Mouse (Mus musculus) neural tube, postnatal 0 days (tissue): ENCODE measurements around the gene Tbc1d10c. TPM values are rescaled to one million over a fixed set of nuclear protein-coding genes. Genes with fewer than 3 reads are reported as not detected.

Experiments
- microRNA-seq: library from miRNA; unstranded; fragments of <30 nt; microRNA quantifications from one replicate; pipeline ENCODE4, GENCODE M21; 2016
- polyA plus RNA-seq: library from polyadenylated mRNA; unstranded; fragments of >200 nt; fragmentation: Nextera tagmentation; extraction: Ambion mirVana; gene quantifications from 2 replicates; pipeline ENCODE4 v1.2.1, GENCODE M21; 2015

Tbc1d10c gene
- polyA plus RNA-seq: 1.2 and 1.6 TPM in 2 replicates

DNA sequence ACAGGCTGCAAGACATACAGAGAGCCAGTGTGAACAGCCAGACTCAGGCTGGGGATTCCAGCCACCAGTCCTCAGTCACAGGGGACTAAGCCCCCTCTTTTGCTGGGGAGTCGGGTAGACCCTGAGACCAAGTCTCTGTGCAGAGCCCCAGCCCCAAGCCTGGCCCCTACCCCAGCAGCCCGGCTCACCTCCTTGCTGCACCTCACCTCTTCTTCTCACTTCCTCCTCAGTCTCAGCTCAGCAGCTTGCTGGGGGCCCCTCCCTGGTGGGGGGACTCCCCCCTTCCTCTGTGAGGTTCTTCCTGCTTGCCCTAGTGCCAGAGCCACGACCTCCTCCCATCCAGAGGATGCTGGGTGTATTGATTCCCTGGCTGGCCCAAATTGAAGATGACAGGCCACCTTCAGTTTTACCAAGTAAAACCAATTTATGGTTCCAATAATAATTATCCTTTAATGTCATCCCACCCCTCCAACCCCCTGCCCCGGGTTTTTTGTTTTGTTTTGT, at the start of gene Tbc1d10c:
TSS of gene Tbc1d10c (minus strand) at position 454 of the 504 bp plus-strand sequence.

DNA sequence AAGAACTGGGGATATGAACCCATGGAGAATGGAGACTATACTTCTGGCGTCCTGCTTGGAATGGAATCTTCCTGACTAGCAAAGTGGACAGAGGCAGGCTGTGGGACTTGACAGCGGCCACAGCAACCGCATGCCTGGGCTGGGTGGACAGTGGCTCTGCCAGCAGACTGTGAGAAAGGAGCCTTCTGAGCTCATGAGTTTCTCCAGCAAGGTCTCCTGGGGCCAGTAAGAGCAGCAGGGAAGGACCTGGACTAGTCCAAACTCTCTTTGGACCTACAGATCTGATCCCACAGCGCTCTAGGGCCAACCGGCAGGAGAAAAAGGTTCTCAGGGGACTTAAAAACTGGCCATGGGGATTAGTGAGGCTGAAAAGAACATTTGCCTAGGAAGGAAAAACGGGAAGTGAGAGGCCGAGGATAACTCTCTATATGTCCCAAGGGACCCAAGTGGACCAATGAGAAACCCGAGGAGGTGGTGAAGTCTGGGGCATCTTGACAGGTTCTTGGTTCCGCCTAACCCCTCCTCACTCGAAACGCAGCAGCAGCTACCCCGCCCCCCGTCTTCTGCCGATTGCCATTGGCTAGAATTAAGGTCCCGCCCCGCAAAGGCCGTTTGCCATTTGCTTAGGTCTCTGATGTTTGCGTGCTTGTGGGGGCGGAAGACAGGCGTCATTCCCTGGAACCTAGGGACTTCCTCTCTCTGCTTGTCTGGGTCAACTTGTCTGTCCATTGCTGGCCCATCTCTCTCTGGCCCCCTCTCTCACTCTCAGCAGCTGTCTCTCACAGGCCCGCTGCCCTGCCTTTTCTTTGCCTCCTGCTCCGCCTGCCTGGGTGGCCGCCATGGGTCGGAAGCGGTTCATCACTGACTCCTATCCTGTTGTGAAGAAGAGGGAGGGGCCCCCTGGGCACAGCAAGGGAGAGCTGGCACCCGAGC, 40.4 kb upstream of the Tbc1d10c start, which contains the start of gene Pold4:
TSS of gene Pold4 (plus strand) at position 647 of the 933 bp plus-strand sequence.

DNA sequence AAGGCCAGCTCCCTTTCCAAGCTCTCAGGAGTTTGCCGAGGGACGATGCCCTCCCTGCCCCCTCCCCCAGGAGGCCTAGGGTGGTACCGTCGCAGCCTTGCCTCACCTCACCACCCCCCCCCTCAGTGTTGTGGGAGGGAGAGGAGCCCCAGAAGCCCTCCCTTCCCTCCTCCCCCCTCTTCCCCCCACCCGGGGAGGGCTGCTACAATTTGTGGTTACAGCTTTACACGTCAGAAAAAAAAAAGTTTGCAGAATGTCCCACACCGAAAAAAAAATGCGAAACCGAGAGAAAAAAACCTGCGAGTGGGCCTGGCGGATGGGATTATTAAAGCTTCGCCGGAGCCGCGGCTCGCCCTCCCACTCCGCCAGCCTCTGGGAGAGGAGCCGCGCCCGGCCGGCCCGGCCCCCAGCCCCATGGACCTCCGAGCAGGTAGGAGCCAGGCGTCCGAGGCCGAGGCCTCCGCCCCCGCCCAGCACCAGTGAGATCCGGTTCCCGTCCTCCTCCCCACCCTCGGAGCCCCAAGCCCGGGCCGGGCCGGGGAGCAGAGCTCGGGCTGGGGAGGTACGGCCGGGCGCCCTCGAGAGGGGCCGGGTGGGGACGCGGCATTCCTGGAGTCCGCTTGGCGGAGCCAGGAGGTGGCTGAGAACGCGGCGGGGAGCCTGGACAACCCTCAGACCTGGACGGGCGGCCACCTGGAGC, 23.1 kb upstream of the Tbc1d10c start, which contains the start of the genes Clcf1 and AC109138.7:
TSS of gene Clcf1 (plus strand) at position 168 of the 700 bp plus-strand sequence.
TSS of gene AC109138.7 (plus strand) at position 287 of the 700 bp plus-strand sequence.

GRCm38 (mm10) chr19:4201291-4201909, 10.3 kb upstream of the Tbc1d10c start, which contains the start of gene Rad9a:
TSS of gene Rad9a (minus strand) at chr19:4201662.

DNA sequence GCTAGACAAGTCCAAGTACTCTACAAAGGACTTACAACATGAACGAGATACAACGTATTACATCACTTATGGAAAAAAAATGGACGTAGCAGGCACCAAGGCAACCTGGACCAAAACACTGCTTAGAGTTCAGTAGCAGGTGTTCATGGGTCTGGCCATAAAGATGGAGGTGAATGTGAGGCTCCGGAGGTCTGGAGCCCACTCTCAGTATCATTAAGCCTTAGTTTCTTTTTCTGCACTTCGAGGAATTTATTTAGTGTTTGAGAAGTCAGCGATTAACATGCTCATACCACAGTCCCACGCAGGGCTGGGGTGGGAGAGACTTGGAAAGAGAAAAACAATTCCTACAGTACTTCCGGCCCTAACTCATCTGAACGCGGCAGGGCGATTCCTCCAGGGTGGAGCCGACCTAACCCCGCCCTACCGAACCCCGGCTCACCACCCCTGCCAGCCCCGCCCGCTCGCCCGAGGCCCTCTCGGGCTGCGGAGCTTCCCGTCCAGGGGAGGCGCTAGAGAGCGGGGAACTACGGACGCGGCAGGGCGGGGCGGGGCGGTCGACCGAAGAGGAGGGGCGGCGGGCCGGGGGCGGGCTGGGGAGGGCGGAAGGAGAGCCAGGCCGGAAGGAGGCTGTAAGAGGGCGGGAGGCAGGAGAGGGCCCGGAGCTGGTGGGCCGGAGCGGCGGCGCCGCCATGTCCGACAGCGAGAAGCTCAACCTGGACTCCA, 605 bp upstream of the Tbc1d10c start, which contains the start of gene Ppp1ca:
TSS of gene Ppp1ca (plus strand) at position 538 of the 723 bp plus-strand sequence.

DNA sequence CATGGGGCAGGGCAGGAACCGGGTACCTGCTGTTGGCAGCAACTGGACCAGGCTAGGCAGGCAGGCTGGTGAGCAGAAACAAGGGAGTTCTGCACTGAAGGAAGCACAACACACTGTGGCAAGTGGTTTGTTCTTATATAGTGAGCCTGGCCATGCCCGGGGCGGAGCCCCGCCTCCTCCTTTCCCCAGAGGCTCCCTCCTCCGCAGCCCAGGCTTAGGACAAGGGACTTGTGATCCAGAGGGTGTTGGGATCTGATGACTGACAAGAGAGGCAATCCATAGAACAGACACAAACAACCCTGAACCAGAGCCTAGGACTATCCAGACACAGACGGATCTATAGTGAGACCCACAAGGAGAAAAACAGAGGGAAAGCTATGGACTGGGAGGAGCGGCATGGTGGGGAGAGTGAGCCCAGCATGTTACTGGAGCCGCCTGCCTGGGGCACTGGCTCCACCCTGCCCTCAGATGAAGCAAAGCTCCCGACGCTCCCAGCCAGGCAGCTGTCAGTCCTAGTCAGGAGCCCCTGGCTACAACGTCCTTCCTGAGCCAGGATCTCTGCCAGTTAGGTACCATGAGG, 15.6 kb downstream of the Tbc1d10c start, which contains the start of gene Carns1:
TSS of gene Carns1 (minus strand) at position 112 of the 580 bp plus-strand sequence.

DNA sequence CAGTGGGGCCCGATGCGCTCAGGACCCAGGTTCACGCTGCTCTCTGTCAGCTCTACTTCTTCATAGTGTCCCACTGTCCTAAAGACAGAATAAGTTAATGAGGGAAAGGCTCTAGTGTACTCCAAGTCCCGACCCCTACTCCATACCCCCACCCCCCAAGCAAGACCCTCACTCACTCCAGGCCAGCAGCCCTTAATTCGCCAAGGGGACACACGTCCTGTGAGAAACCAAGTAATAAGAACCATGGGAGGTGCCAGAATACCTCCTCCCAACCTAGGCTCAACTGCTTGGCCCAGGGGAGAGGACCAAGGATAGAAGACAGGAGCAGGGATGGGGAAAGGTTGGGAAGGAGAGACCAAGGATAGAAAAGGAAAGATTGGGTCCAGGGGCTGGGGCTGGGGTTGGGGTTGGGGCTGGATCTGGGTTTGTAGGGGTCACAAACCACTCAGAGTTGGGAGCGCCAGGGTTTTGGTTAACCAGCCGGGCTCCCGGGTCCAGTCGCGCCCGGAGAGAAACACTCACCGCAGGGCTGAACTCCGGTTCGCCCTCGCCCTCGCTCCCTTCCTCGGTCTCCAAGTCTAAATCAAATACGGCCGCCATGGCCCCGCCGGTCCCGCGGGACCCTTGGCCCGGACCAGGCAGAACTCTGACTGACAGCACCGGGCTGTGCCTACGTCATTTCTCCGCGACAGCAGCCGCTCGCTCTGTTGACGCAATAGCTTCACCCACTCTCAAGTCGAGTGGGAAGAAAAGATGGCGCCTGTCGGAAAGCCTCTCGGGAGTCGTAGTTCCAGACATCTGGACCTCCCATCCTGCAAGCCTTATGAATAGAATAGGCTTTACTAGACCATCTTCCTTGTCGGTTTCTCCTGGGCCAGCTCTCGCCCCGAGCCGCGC, 28.2 kb downstream of the Tbc1d10c start, which contains the start of gene Rps6kb2:
TSS of gene Rps6kb2 (minus strand) at position 709 of the 897 bp plus-strand sequence.

DNA sequence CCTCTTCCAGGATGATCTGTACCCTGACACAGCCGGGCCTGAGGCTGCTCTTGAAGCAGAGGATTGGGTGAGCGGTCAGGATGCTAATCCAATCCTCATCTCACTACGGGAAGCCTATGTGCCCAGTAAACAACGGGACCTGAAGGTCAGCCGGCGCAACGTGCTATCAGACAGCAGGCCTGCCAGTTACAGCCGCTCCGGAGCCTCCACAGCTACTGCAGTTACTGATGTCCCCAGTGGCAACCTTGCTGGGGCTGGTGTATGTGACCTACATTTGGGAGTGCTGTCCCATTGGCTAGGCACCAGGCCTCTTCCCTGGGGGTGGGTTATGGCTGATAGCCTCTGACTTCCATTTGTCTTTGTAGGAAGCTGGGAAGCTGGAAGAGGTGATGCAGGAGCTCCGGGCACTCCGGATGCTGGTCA, 37.8 kb downstream of the Tbc1d10c start, which contains the start of gene Ptprcap:
TSS of gene Ptprcap (plus strand) at position 373 of the 423 bp plus-strand sequence.

DNA sequence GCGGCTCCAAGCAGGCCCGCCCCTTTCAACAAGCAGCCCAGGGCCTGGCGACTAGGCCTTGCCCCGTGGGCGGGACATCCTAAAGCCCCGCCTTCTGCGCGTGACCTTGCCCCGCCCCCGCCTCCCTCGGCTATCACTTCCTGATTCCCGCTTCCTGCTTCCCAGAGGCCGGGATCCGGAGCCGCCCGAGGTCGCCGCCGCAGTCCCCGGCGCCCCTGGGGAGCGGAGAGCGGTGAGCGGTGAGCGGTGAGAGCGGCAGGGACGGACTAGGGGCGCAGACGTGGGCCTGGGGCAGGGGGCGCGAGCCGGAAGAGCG, 42.6 kb downstream of the Tbc1d10c start, which contains the start of gene Coro1b:
TSS of gene Coro1b (plus strand) at position 129 of the 316 bp plus-strand sequence.

DNA sequence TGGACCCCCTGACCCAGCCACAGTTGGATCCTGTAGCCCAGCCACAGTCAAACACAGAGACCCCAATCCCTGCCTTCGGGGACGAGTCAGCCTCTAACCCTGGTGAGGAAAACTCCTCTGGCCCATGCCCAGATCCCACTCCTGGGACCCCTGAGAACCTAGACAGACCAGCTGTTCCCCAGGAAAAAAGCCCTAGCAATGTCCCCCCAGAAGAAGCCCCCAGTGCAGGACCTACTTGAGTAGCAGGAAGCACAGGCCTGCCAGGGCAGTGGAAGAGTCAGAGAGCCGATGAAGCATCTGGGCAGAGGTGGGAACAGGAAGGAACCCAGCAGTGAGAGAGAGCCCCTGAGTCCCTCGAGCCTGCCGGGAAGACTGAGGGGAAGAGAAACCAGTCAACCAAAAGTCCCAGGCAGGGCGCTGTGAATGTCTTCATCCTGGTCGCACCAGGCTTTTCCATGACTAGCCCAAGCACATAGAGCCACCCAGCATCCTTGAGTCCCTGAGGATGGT, 47.3 kb downstream of the Tbc1d10c start, which contains the start of gene Cabp4:
TSS of gene Cabp4 (minus strand) at position 275 of the 510 bp plus-strand sequence.

DNA sequence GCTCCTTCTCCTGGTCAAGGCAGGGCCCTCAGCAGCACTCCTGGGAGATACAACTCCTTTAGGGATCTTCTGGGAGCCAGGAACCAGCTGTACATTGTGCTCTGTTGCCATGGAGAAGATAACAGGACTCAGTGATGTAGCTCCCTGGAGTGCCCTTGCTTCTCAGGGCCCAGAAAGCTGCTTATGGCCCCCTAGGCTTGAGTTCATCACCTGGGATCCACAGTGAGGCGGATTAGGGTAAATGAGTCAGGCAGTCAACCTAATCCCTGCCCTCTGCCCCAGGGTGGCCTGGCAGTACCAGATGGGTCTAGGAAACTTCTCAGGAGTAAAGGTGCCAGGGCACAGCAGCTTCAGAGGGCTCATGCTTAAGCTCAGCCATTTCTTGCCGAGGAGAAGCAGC, 51.6 kb downstream of the Tbc1d10c start, which contains the start of gene Gpr152:
TSS of gene Gpr152 (plus strand) at position 342 of the 400 bp plus-strand sequence.

Small RNAs within 50 kb of the gene (microRNA-seq; reads per million reads assigned to microRNA genes)
- not detected for gene Gm26115

Other genes with a start within 250 kb of the Tbc1d10c start
- not detected in 2 replicates for gene Aldh3b3, start 232.6 kb downstream of the Tbc1d10c start, polyA plus RNA-seq
- gene Aldh3b2, start 219.0 kb downstream of the Tbc1d10c start, polyA plus RNA-seq: 0.45 TPM in 2 replicates
- gene Acy3, start 204.7 kb downstream of the Tbc1d10c start, polyA plus RNA-seq: 4.4 and 5.1 TPM in 2 replicates
- 0.12 TPM in 1 of 2 replicates, not detected in the other for gene Tbx10, start 198.5 kb downstream of the Tbc1d10c start, polyA plus RNA-seq
- 26.9 and 27.1 TPM in 2 replicates for gene Nudt8, start 190.7 kb downstream of the Tbc1d10c start, polyA plus RNA-seq
- 2.2 and 2.6 TPM in 2 replicates for gene Gm49405, start 190.7 kb downstream of the Tbc1d10c start, polyA plus RNA-seq
- 3.2 TPM in 2 replicates for gene Doc2g, start 188.0 kb downstream of the Tbc1d10c start, polyA plus RNA-seq
- gene Ndufv1, start 178.5 kb downstream of the Tbc1d10c start, polyA plus RNA-seq: 281 and 291 TPM in 2 replicates
- gene Gstp1, start 153.3 kb downstream of the Tbc1d10c start, polyA plus RNA-seq: 590 and 603 TPM in 2 replicates
- gene Gstp2, start 145.3 kb downstream of the Tbc1d10c start, polyA plus RNA-seq: 0.48 and 2.7 TPM in 2 replicates
- not detected in 2 replicates for gene Gstp3, start 131.7 kb downstream of the Tbc1d10c start, polyA plus RNA-seq
- gene Cabp2, start 109.7 kb downstream of the Tbc1d10c start, polyA plus RNA-seq: not detected in 2 replicates
- 74.2 and 77.2 TPM in 2 replicates for gene Cdk2ap2, start 94.1 kb downstream of the Tbc1d10c start, polyA plus RNA-seq
- 90.8 and 110 TPM in 2 replicates for gene Pitpnm1, start 91.3 kb downstream of the Tbc1d10c start, polyA plus RNA-seq
- gene Aip, start 65.4 kb downstream of the Tbc1d10c start, polyA plus RNA-seq: 103 and 106 TPM in 2 replicates
- gene Gpr152, start 51.5 kb downstream of the Tbc1d10c start, polyA plus RNA-seq: not detected in 2 replicates
- gene Cabp4, start 47.3 kb downstream of the Tbc1d10c start, polyA plus RNA-seq: 0.26 and 0.76 TPM in 2 replicates
- gene Coro1b, start 42.7 kb downstream of the Tbc1d10c start, polyA plus RNA-seq: 94.3 and 112 TPM in 2 replicates
- 0.70 TPM in 1 of 2 replicates, not detected in the other for gene Ptprcap, start 37.7 kb downstream of the Tbc1d10c start, polyA plus RNA-seq
- gene Rps6kb2, start 27.9 kb downstream of the Tbc1d10c start, polyA plus RNA-seq: 41.9 and 53.4 TPM in 2 replicates
- gene Carns1, start 15.8 kb downstream of the Tbc1d10c start, polyA plus RNA-seq: 6.2 and 6.6 TPM in 2 replicates
- 572 and 576 TPM in 2 replicates for gene Ppp1ca, start 781 bp upstream of the Tbc1d10c start, polyA plus RNA-seq
- 14.9 and 15.7 TPM in 2 replicates for gene Rad9a, start 10.4 kb upstream of the Tbc1d10c start, polyA plus RNA-seq
- gene Clcf1, start 23.0 kb upstream of the Tbc1d10c start, polyA plus RNA-seq: 1.2 and 1.3 TPM in 2 replicates
- gene AC109138.7, start 23.1 kb upstream of the Tbc1d10c start, polyA plus RNA-seq: not detected in 2 replicates
- gene Pold4, start 40.6 kb upstream of the Tbc1d10c start, polyA plus RNA-seq: 32.9 and 33.0 TPM in 2 replicates
- gene Ssh3, start 77.9 kb upstream of the Tbc1d10c start, polyA plus RNA-seq: 18.8 and 24.1 TPM in 2 replicates
- gene Ankrd13d, start 91.9 kb upstream of the Tbc1d10c start, polyA plus RNA-seq: 85.0 and 93.2 TPM in 2 replicates
- 37.0 and 46.2 TPM in 2 replicates for gene Grk2, start 114.9 kb upstream of the Tbc1d10c start, polyA plus RNA-seq
- 21.2 and 22.8 TPM in 2 replicates for gene Kdm2a, start 207.0 kb upstream of the Tbc1d10c start, polyA plus RNA-seq
- 5.2 and 10.4 TPM in 2 replicates for gene Rhod, start 248.1 kb upstream of the Tbc1d10c start, polyA plus RNA-seq